ENCODE assay signal across 8 mouse cellular contexts in genomic region chr2:119619002-119619401, GRCm38 (mm10). TPM values are rescaled to one million over a fixed set of nuclear protein-coding genes. Genes with fewer than 3 reads are reported as not detected.
A peak's percentile ranks its signal among the peaks of the same experiment; 100 is the strongest.
DNase-seq lines count a peak whose midpoint lies in the region; ATAC-seq and TF ChIP-seq lines count a peak whose summit lies in the region.
"Not testable (repeated sequence)": the region's sequence is repeated elsewhere in the genome, so short reads cannot be mapped to it uniquely, and the experiment has no call there.

No protein-coding gene starts in this region.

- not testable (repeated sequence) for H3K27ac ChIP-seq in cerebellum, adult 2 months (ENCODE audit: insufficient read depth, low read length); midbrain, postnatal 0 days (ENCODE audit: low read depth, low read length); stomach, postnatal 0 days (replicated peaks)
- H3K27ac ChIP-seq in forebrain, embryonic 12.5 days: peak overlapping the region; percentile 75; the same call in 1 of the 2 replicates
- H3K27ac ChIP-seq in heart, embryonic 14.5 days (replicated peaks in 1 of 2; ENCODE audit: control insufficient read depth in 1 of 2, insufficient read depth in 1 of 2, low read depth in 2 of 2, low read length in 2 of 2): peak overlapping the region in 1 of 2 experiments; percentile 45; a peak in 1 of 4 replicates
- H3K27ac ChIP-seq in intestine, embryonic 14.5 days (ENCODE audit: low read depth): peak overlapping the region; percentile 40; the same call in 1 of the 2 replicates
- peak overlapping the region; percentile 78 for H3K27ac ChIP-seq in limb, embryonic 12.5 days
- H3K27ac ChIP-seq in lung, embryonic 14.5 days (ENCODE audit: low read depth): peak overlapping the region; percentile 16; the same call in 1 of the 2 replicates

- H3K36me3 ChIP-seq in forebrain, embryonic 12.5 days (replicated peaks); lung, embryonic 14.5 days (ENCODE audit: insufficient read depth); midbrain, postnatal 0 days (ENCODE audit: insufficient read depth, low read length); stomach, postnatal 0 days (ENCODE audit: control insufficient read depth, insufficient read depth, low read length): not testable (repeated sequence)
- peaks cover 11% of the 10 kb centered on the region for H3K36me3 ChIP-seq in heart, embryonic 14.5 days (ENCODE audit: control insufficient read depth, insufficient read depth, low read length)
- H3K36me3 ChIP-seq in intestine, embryonic 14.5 days (ENCODE audit: control insufficient read depth, insufficient read depth, low read length): peaks cover 11% of the 10 kb centered on the region
- H3K36me3 ChIP-seq in limb, embryonic 12.5 days: peaks cover 13% of the 10 kb centered on the region

- peak overlapping the region; percentile 65 for H3K4me2 ChIP-seq in forebrain, embryonic 12.5 days
- H3K4me2 ChIP-seq in heart, embryonic 14.5 days (ENCODE audit: low read length): peak overlapping the region; percentile 76
- peak overlapping the region; percentile 63 for H3K4me2 ChIP-seq in intestine, embryonic 14.5 days (ENCODE audit: low read length)
- peak overlapping the region; percentile 72 for H3K4me2 ChIP-seq in limb, embryonic 12.5 days
- H3K4me2 ChIP-seq in lung, embryonic 14.5 days: peak overlapping the region; percentile 76
- peak overlapping the region; percentile 81 for H3K4me2 ChIP-seq in midbrain, postnatal 0 days (ENCODE audit: low read depth, low read length, poor library complexity, severe bottlenecking)
- H3K4me2 ChIP-seq in stomach, postnatal 0 days (replicated peaks; ENCODE audit: low read depth): peak overlapping the region; percentile 76

- not testable (repeated sequence) for H3K27me3 ChIP-seq in cerebellum, adult 2 months (ENCODE audit: control insufficient read depth, insufficient read depth, low read length); forebrain, embryonic 12.5 days; heart, embryonic 14.5 days (ENCODE audit: control insufficient read depth, insufficient read depth, low read length); intestine, embryonic 14.5 days (replicated peaks; ENCODE audit: control insufficient read depth, insufficient read depth, low read length); limb, embryonic 12.5 days; lung, embryonic 14.5 days (ENCODE audit: insufficient read depth, low read length); midbrain, postnatal 0 days (ENCODE audit: insufficient read depth, low read length); stomach, postnatal 0 days (ENCODE audit: control insufficient read depth, insufficient read depth, low read length)

- ATAC-seq in forebrain, embryonic 12.5 days (ENCODE audit: low FRiP score); heart, embryonic 14.5 days (ENCODE audit: insufficient number of reproducible peaks, insufficient read depth, low FRiP score, low read depth); intestine, embryonic 14.5 days (replicated peaks; ENCODE audit: low FRiP score, low TSS enrichment, low read depth); limb, embryonic 12.5 days (ENCODE audit: insufficient number of reproducible peaks, insufficient read depth, low FRiP score, low TSS enrichment, low read depth); lung, embryonic 14.5 days (ENCODE audit: insufficient read depth); midbrain, postnatal 0 days (ENCODE audit: low FRiP score); stomach, postnatal 0 days (ENCODE audit: low FRiP score, low TSS enrichment): not testable (repeated sequence)

- peak overlapping the region; percentile 96 for H3K4me3 ChIP-seq in cerebellum, adult 2 months (replicated peaks; ENCODE audit: insufficient read depth, low read depth, low read length)
- H3K4me3 ChIP-seq in forebrain, embryonic 12.5 days (replicated peaks): peak overlapping the region; percentile 76
- H3K4me3 ChIP-seq in heart, embryonic 14.5 days (ENCODE audit: control insufficient read depth in 1 of 2, insufficient read depth in 1 of 2, low read depth in 1 of 2, low read length in 2 of 2): peak overlapping the region; percentile 82 to 89
- H3K4me3 ChIP-seq in intestine, embryonic 14.5 days (ENCODE audit: low read depth, low read length): peak overlapping the region; percentile 88
- H3K4me3 ChIP-seq in limb, embryonic 12.5 days (replicated peaks): peak overlapping the region; percentile 76
- H3K4me3 ChIP-seq in lung, embryonic 14.5 days (ENCODE audit: low read depth, low read length): peak overlapping the region; percentile 87
- peak overlapping the region; percentile 52 for H3K4me3 ChIP-seq in midbrain, postnatal 0 days (ENCODE audit: low read depth, low read length)
- peak overlapping the region; percentile 75 for H3K4me3 ChIP-seq in stomach, postnatal 0 days (ENCODE audit: low read depth, low read length)

- WGBS in cerebellum, adult 2 months: 3% methylated on average over 6 of the region's 6 CpGs
- WGBS in forebrain, embryonic 12.5 days: 13% methylated on average over 6 of the region's 6 CpGs
- WGBS in heart, embryonic 14.5 days: 8% methylated on average over 6 of the region's 6 CpGs
- WGBS in intestine, embryonic 14.5 days: 15% methylated on average over 6 of the region's 6 CpGs
- 20% methylated on average over 6 of the region's 6 CpGs for WGBS in limb, embryonic 12.5 days
- WGBS in lung, embryonic 14.5 days: 8% methylated on average over 6 of the region's 6 CpGs
- WGBS in midbrain, postnatal 0 days: 6% methylated on average over 6 of the region's 6 CpGs
- 5% methylated on average over 6 of the region's 6 CpGs for WGBS in stomach, postnatal 0 days

- not testable (repeated sequence) for H3K9me3 ChIP-seq in forebrain, embryonic 12.5 days; heart, embryonic 14.5 days (ENCODE audit: control insufficient read depth, low read length); intestine, embryonic 14.5 days (ENCODE audit: control insufficient read depth, low read length); limb, embryonic 12.5 days; lung, embryonic 14.5 days (ENCODE audit: low read depth, low read length); midbrain, postnatal 0 days (ENCODE audit: low read length); stomach, postnatal 0 days (ENCODE audit: control insufficient read depth, low read length)

- H3K9ac ChIP-seq in forebrain, embryonic 12.5 days: peak overlapping the region; percentile 67
- peak overlapping the region; percentile 73 for H3K9ac ChIP-seq in heart, embryonic 14.5 days (ENCODE audit: low read length)
- H3K9ac ChIP-seq in intestine, embryonic 14.5 days (ENCODE audit: low read length): peak overlapping the region; percentile 53
- H3K9ac ChIP-seq in limb, embryonic 12.5 days (replicated peaks): peak overlapping the region; percentile 60
- H3K9ac ChIP-seq in lung, embryonic 14.5 days: peak overlapping the region; percentile 55
- not testable (repeated sequence) for H3K9ac ChIP-seq in midbrain, postnatal 0 days (replicated peaks; ENCODE audit: low read length, poor library complexity, severe bottlenecking)
- H3K9ac ChIP-seq in stomach, postnatal 0 days (ENCODE audit: low read length): peak overlapping the region; percentile 50

- TF ChIP-seq POLR2A in cerebellum, adult 2 months (IDR thresholded peaks at IDR 0.05; ENCODE audit: borderline replicate concordance, insufficient read depth, low read length): not testable (repeated sequence)

- H3K4me1 ChIP-seq in cerebellum, adult 2 months (ENCODE audit: control insufficient read depth, insufficient read depth, low read length); midbrain, postnatal 0 days (ENCODE audit: insufficient read depth, low read length); stomach, postnatal 0 days (replicated peaks; ENCODE audit: control insufficient read depth, insufficient read depth): not testable (repeated sequence)
- H3K4me1 ChIP-seq in forebrain, embryonic 12.5 days: peaks cover 32% of the 10 kb centered on the region
- H3K4me1 ChIP-seq in heart, embryonic 14.5 days (ENCODE audit: control insufficient read depth in 2 of 2, insufficient read depth in 2 of 2, low read length in 2 of 2): peaks cover 2 to 24% of the 10 kb centered on the region in 2 experiments; a peak in 3 of 4 replicates
- peaks cover 20% of the 10 kb centered on the region; the same call in 1 of the 2 replicates for H3K4me1 ChIP-seq in intestine, embryonic 14.5 days (replicated peaks; ENCODE audit: control insufficient read depth, insufficient read depth, low read length)
- H3K4me1 ChIP-seq in limb, embryonic 12.5 days (replicated peaks): peaks cover 25% of the 10 kb centered on the region
- peaks cover 12% of the 10 kb centered on the region; the same call in 1 of the 2 replicates for H3K4me1 ChIP-seq in lung, embryonic 14.5 days (ENCODE audit: insufficient read depth)

- not testable (repeated sequence) for TF ChIP-seq CTCF in cerebellum, adult 2 months (IDR thresholded peaks at IDR 0.05; ENCODE audit: borderline replicate concordance, insufficient read depth, low read depth, low read length); lung, embryonic 14.5 days (IDR thresholded peaks at IDR 0.05; ENCODE audit: low read depth); midbrain, postnatal 0 days (IDR thresholded peaks at IDR 0.05); stomach, postnatal 0 days (IDR thresholded peaks at IDR 0.05; ENCODE audit: low read depth)

- not testable (repeated sequence) for DNase-seq in cerebellum, adult 2 months; intestine, embryonic 14.5 days (ENCODE audit: low spot score); lung, embryonic 14.5 days; midbrain, postnatal 0 days (ENCODE audit: low spot score); stomach, postnatal 0 days (ENCODE audit: low spot score)

- TF ChIP-seq EP300 in stomach, postnatal 0 days (optimal IDR thresholded peaks at IDR 0.05): not testable (repeated sequence)

RNA-seq across cellular contexts. Expression of gene Oip5, which starts 0.7 kb away (rescaled TPM):
- 0.39 and 0.41 TPM in 2 replicates for polyA plus RNA-seq in cerebellum, adult 2 months (2012; rRNA removed)
- 35.1 and 35.6 TPM in 2 replicates for polyA plus RNA-seq in forebrain, embryonic 12.5 days (2016; fragmentation: Nextera tagmentation; extraction: Ambion mirVana)
- 17.7 and 20.7 TPM in 2 replicates for polyA plus RNA-seq in heart, embryonic 14.5 days (2014; fragmentation: Nextera tagmentation; extraction: Ambion mirVana)
- polyA plus RNA-seq in intestine, embryonic 14.5 days (2014; fragmentation: Nextera tagmentation; extraction: Ambion mirVana): 25.8 and 29.2 TPM in 2 replicates
- 32.2 and 37.5 TPM in 2 replicates for polyA plus RNA-seq in limb, embryonic 12.5 days (2016; fragmentation: Nextera tagmentation; extraction: Ambion mirVana)
- 25.3 and 27.8 TPM in 2 replicates for polyA plus RNA-seq in lung, embryonic 14.5 days (2014; fragmentation: Nextera tagmentation; extraction: Ambion mirVana)
- 3.1 and 5.2 TPM in 2 replicates for total RNA-seq in midbrain, postnatal 0 days (2014; rRNA removed)
- polyA plus RNA-seq in midbrain, postnatal 0 days (2015; fragmentation: Nextera tagmentation; extraction: Ambion mirVana): 2.9 and 3.0 TPM in 2 replicates
- 8.5 and 9.3 TPM in 2 replicates for polyA plus RNA-seq in stomach, postnatal 0 days (2015; fragmentation: Nextera tagmentation; extraction: Ambion mirVana)

RNA-seq across cellular contexts. Expression of gene Nusap1, which starts 0.9 kb away (rescaled TPM):
- 0.32 and 0.39 TPM in 2 replicates for polyA plus RNA-seq in cerebellum, adult 2 months (2012; rRNA removed)
- 110 and 111 TPM in 2 replicates for polyA plus RNA-seq in forebrain, embryonic 12.5 days (2016; fragmentation: Nextera tagmentation; extraction: Ambion mirVana)
- 36.9 and 39.7 TPM in 2 replicates for polyA plus RNA-seq in heart, embryonic 14.5 days (2014; fragmentation: Nextera tagmentation; extraction: Ambion mirVana)
- polyA plus RNA-seq in intestine, embryonic 14.5 days (2014; fragmentation: Nextera tagmentation; extraction: Ambion mirVana): 61.0 and 68.7 TPM in 2 replicates
- 88.2 and 90.2 TPM in 2 replicates for polyA plus RNA-seq in limb, embryonic 12.5 days (2016; fragmentation: Nextera tagmentation; extraction: Ambion mirVana)
- polyA plus RNA-seq in lung, embryonic 14.5 days (2014; fragmentation: Nextera tagmentation; extraction: Ambion mirVana): 83.9 and 84.5 TPM in 2 replicates
- 3.9 and 6.3 TPM in 2 replicates for total RNA-seq in midbrain, postnatal 0 days (2014; rRNA removed)
- 4.2 and 4.8 TPM in 2 replicates for polyA plus RNA-seq in midbrain, postnatal 0 days (2015; fragmentation: Nextera tagmentation; extraction: Ambion mirVana)
- polyA plus RNA-seq in stomach, postnatal 0 days (2015; fragmentation: Nextera tagmentation; extraction: Ambion mirVana): 17.6 and 23.7 TPM in 2 replicates

RNA-seq across cellular contexts. Expression of gene Ndufaf1, which starts 43.6 kb away (rescaled TPM):
- polyA plus RNA-seq in cerebellum, adult 2 months (2012; rRNA removed): 24.7 and 28.0 TPM in 2 replicates
- 37.4 and 37.6 TPM in 2 replicates for polyA plus RNA-seq in forebrain, embryonic 12.5 days (2016; fragmentation: Nextera tagmentation; extraction: Ambion mirVana)
- polyA plus RNA-seq in heart, embryonic 14.5 days (2014; fragmentation: Nextera tagmentation; extraction: Ambion mirVana): 54.5 and 55.5 TPM in 2 replicates
- 42.8 and 44.8 TPM in 2 replicates for polyA plus RNA-seq in intestine, embryonic 14.5 days (2014; fragmentation: Nextera tagmentation; extraction: Ambion mirVana)
- polyA plus RNA-seq in limb, embryonic 12.5 days (2016; fragmentation: Nextera tagmentation; extraction: Ambion mirVana): 49.0 and 50.9 TPM in 2 replicates
- polyA plus RNA-seq in lung, embryonic 14.5 days (2014; fragmentation: Nextera tagmentation; extraction: Ambion mirVana): 36.7 and 37.4 TPM in 2 replicates
- 17.6 and 18.1 TPM in 2 replicates for total RNA-seq in midbrain, postnatal 0 days (2014; rRNA removed)
- 43.6 and 44.1 TPM in 2 replicates for polyA plus RNA-seq in midbrain, postnatal 0 days (2015; fragmentation: Nextera tagmentation; extraction: Ambion mirVana)
- polyA plus RNA-seq in stomach, postnatal 0 days (2015; fragmentation: Nextera tagmentation; extraction: Ambion mirVana): 28.0 and 28.6 TPM in 2 replicates

RNA-seq across cellular contexts. Expression of gene Rtf1, which starts 55.9 kb away (rescaled TPM):
- 29.5 and 32.5 TPM in 2 replicates for polyA plus RNA-seq in cerebellum, adult 2 months (2012; rRNA removed)
- polyA plus RNA-seq in forebrain, embryonic 12.5 days (2016; fragmentation: Nextera tagmentation; extraction: Ambion mirVana): 80.6 and 83.1 TPM in 2 replicates
- 16.2 and 19.8 TPM in 2 replicates for polyA plus RNA-seq in heart, embryonic 14.5 days (2014; fragmentation: Nextera tagmentation; extraction: Ambion mirVana)
- polyA plus RNA-seq in intestine, embryonic 14.5 days (2014; fragmentation: Nextera tagmentation; extraction: Ambion mirVana): 29.4 and 32.0 TPM in 2 replicates
- polyA plus RNA-seq in limb, embryonic 12.5 days (2016; fragmentation: Nextera tagmentation; extraction: Ambion mirVana): 79.0 and 89.2 TPM in 2 replicates
- polyA plus RNA-seq in lung, embryonic 14.5 days (2014; fragmentation: Nextera tagmentation; extraction: Ambion mirVana): 26.2 and 28.0 TPM in 2 replicates
- 24.4 and 27.0 TPM in 2 replicates for total RNA-seq in midbrain, postnatal 0 days (2014; rRNA removed)
- 58.3 and 76.3 TPM in 2 replicates for polyA plus RNA-seq in midbrain, postnatal 0 days (2015; fragmentation: Nextera tagmentation; extraction: Ambion mirVana)
- 27.4 and 33.2 TPM in 2 replicates for polyA plus RNA-seq in stomach, postnatal 0 days (2015; fragmentation: Nextera tagmentation; extraction: Ambion mirVana)
